Mouse (Mus musculus) forebrain, embryonic 14.5 days (tissue): Measurements from ENCODE around the gene Gdpd1. TPM values are rescaled to one million over a fixed set of nuclear protein-coding genes. Genes with fewer than 3 reads are reported as not detected.

Source experiments
- ATAC-seq: fragments of 200-750 bp; cut with Nextera tagmentation; 2 replicates; pipeline ENCODE4 v1.8.0; 2017; ENCODE audit warnings: mild to moderate bottlenecking, moderate library complexity
- DNase-seq: peaks from one replicate; pipeline ENCODE4 v3.0.0-alpha.2; 2015; ENCODE audit warnings: low spot score
- H3K27ac ChIP-seq: fragments of 300-500 bp; sonication (generic); 2 replicates; pipeline ENCODE4 v1.5.1; 2014; ENCODE audit warnings: low read depth, mild to moderate bottlenecking, control low read depth, low read length, moderate library complexity
- H3K27me3 ChIP-seq: fragments of 300-500 bp; sonication (generic); replicated peaks from 2 replicates; pipeline ENCODE4 v1.6.1; 2014; ENCODE audit warnings: low read length, control low read depth, mixed read lengths; ENCODE audit not compliant: control insufficient read depth, insufficient read depth
- H3K36me3 ChIP-seq: fragments of 300-500 bp; sonication (generic); 2 replicates; pipeline ENCODE4 v1.6.1; 2014; ENCODE audit warnings: low read length, control low read depth; ENCODE audit not compliant: control insufficient read depth, insufficient read depth
- H3K4me1 ChIP-seq: fragments of 300-500 bp; sonication (generic); 2 replicates; pipeline ENCODE4 v1.6.1; 2014; ENCODE audit warnings: antibody characterized with exemption, low read length, control low read depth; ENCODE audit not compliant: control insufficient read depth, insufficient read depth
- H3K4me2 ChIP-seq: fragments of 300-500 bp; sonication (generic); 2 replicates; pipeline ENCODE4 v1.6.1; 2014; ENCODE audit warnings: mild to moderate bottlenecking, control low read depth, low read length
- H3K4me3 ChIP-seq: fragments of 300-500 bp; sonication (generic); 2 replicates; pipeline ENCODE4 v1.5.1; 2014; ENCODE audit warnings: low read depth, low read length, control low read depth
- H3K9ac ChIP-seq: fragments of 300-500 bp; sonication (generic); 2 replicates; pipeline ENCODE4 v1.6.1; 2014; ENCODE audit warnings: mild to moderate bottlenecking, low read length, control low read depth, moderate library complexity
- H3K9me3 ChIP-seq: fragments of 300-500 bp; sonication (generic); replicated peaks from 2 replicates; pipeline ENCODE4 v1.6.1; 2016; ENCODE audit warnings: low read length, control low read depth, mixed read lengths; ENCODE audit not compliant: control insufficient read depth
- WGBS: fragments of 180-500 bp; shearing (Covaris S2); extraction: QIAGEN DNeasy Blood & Tissue Kit; methylation state at CpG from one replicate; pipeline ENCODE4 v1.1.7; 2014; 5-methylcytosine and 5-hydroxymethylcytosine counted together
- polyA plus RNA-seq: library from polyadenylated mRNA; unstranded; fragments of >200 nt; fragmentation: Nextera tagmentation; extraction: Ambion mirVana; gene quantifications from 2 replicates; pipeline ENCODE4 v1.2.1, GENCODE M21; 2014

Gene Gdpd1
- polyA plus RNA-seq, 1 experiment from 2014 or later, result 197 TPM

DNA sequence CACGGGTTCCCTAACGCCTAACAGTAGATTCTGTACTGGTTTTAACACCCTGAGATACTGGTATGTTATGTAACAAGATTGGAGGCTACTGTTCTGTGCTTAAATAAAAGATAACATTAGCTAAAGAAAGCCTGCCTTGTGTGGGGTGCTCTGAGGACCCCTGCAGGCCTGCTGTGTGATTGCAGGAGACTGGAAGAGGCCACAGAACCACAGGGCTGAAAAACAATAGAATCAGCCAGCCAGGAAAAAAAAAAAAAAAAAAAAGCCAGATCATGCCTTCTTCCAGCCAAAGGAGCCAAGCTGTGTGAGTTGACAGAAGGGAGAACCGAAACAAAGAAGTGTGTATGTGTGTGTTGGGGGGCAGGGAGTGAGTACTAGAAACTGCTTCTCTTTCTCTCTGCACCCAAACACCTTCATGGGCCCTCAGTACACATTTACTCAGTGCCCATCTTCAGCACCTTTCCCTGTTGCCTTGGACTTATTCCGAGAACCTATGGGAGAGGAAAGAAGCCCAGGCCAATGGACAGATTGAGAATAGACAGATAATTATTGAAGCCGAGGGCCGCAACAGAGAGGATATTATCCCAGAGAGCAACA, 78.1 kb downstream of the Gdpd1 start:
- Histone ChIP-seq H3K36me3 (no peaks in the 10 kb centered on the region), H3K4me1 (peaks cover 10% of the 10 kb centered on the region), H3K4me2 (no peak overlapping the region), H3K9ac (no peak overlapping the region), H3K27me3 (no peaks in the 10 kb centered on the region), H3K4me3 (no peak overlapping the region), H3K9me3 (no peaks in the 10 kb centered on the region), H3K27ac (no peak overlapping the region)
- WGBS, result 28% methylated on average over 6 of the region's 6 CpGs
- DNase-seq (peak; percentile 85), ATAC-seq (no peak)

DNA sequence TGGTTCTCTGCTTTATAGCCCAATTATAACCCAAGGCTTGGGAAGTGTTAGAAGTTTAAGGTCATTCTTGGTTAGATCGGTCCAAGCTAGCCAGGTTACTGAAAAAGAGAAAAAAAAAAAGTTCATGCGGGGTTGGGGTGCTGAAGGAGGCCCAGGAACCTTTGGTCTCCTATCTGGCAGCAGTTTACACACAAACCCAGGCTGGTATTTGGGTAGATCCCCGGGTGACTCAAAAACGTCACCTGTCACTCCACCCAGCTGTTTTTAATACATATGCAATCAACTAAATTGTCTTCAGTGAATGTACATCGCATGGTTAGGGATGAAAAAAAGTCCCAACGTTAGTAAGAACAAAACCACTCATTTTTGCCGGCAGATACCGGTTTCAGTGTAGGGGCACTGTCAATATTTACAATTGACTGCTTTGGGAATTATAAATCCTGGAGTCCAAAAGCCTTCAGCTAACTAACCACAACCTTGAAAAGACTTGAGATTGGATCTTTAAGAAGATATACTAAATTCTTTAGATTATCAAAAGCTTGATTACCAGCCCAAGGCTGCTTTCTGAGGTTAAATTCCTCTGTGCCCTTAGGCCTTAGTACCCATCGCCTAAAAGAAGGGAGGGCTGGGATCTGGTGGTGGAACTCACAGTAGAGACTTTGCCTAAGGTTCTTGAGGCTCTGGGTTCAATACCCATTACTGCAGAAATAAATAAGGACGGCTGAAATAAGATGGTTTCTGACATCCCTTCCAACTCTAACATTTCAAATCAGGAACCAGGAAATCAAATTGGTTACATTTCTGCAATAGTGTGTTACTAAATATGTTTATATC, 78.9 kb downstream of the Gdpd1 start:
- WGBS, result 50% methylated on average over 10 of the region's 10 CpGs
- no peak overlapping the region for H3K9ac ChIP-seq

DNA sequence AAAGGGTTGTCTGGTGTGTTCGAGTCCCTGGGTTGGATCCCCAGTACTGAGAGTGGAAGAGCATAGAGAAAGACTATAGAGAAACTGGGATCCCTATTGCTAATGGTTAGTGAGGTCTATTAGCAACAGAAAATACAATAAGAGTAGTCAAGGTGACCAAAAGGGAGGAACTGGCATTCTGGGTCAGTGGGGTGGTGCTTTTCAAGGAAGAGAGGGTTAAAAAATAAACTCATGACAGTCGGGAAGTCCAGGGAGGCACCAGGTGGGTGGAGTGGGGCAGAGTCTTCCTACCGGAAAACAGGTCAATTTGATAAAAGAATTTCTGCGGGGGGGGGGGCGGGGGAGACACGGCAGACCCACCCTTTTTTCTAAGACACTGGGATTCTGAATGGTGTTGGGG, 79.5 kb downstream of the Gdpd1 start:
- 24% methylated on average over 6 of the region's 6 CpGs for WGBS
- no peak overlapping the region for H3K27ac ChIP-seq
- peaks cover 23% of the 10 kb centered on the region for H3K4me1 ChIP-seq
- H3K9ac ChIP-seq, result no peak overlapping the region
- H3K4me3 ChIP-seq, result peak overlapping the region; percentile 90
- no peaks in the 10 kb centered on the region for H3K9me3 ChIP-seq
- ATAC-seq, result no peak
- H3K27me3 ChIP-seq, result no peaks in the 10 kb centered on the region
- no peaks in the 10 kb centered on the region for H3K36me3 ChIP-seq
- peak overlapping the region; percentile 85 for H3K4me2 ChIP-seq
- no peak for DNase-seq

More for the DNA sequence above, 78.9 kb downstream of the Gdpd1 start:
- Histone ChIP-seq H3K36me3 (no peaks in the 10 kb centered on the region), H3K9me3 (no peaks in the 10 kb centered on the region), H3K4me2 (no peak overlapping the region), H3K4me3 (no peak overlapping the region), H3K27me3 (no peaks in the 10 kb centered on the region), H3K27ac (no peak overlapping the region), H3K4me1 (peaks cover 17% of the 10 kb centered on the region)
- DNase-seq, result no peak
- no peak for ATAC-seq

DNA sequence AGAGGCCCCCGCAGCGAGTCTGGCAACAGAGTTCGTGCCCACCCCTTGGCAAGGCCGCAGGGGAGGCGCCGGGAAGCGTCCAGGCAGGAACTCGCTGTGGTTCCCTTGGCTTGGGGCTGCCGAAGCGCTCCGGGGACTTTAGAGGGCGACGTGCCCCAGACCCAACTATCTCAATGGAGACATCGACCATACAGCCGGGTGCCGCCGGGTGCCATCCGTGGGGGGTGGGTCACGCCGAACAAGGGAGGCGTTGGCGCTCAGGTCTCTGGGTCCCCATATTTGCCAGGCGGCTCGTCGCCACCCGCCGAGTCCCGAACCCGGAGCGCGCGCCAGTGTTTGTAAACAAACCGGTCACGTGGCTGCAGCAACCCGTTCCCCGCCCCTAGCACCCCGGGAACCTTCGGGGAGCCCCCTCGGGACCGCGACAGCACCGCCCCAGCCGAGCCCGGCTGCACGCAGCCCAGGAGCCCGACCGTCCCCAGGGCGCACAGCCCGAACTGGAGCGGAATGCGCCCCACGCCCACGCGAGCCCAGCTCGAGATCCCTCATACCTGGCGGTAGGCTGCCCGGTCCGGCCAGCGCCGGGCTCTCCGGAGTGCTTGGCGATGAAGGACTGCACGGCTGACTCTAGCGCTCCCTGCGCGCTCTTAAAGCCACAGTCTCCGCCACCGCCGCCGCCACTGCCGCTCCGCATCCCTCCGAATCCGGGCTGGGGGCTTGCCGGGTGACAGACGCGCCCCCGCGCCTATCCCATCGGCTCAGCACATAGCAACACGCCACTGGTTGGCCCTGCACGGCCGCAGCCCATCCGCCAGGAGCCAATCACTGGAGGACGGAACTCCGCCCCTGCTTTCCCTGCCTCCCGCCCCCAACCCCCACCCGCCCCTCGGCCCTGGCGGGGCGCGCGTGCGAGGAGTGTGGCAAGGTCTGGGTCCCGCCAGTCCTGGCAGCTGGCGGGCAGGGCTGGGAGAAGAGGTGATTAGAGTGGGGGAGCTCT, 80.5 kb downstream of the Gdpd1 start, which contains the start of gene Ypel2:
TSS of gene Ypel2 (minus strand) at position 667 of the 997 bp plus-strand sequence.
- Histone ChIP-seq H3K36me3 (no peaks in the 10 kb centered on the region), H3K9me3 (no peaks in the 10 kb centered on the region), H3K4me1 (peaks cover 25% of the 10 kb centered on the region), H3K9ac (peak within 1 kb of the TSS; percentile 87), H3K27me3 (no peaks in the 10 kb centered on the region), H3K4me2 (peak within 1 kb of the TSS; percentile 85), H3K4me3 (peak within 1 kb of the TSS; percentile 90), H3K27ac (peak within 1 kb of the TSS; percentile 93)
- peak; percentile 98 for DNase-seq
- ATAC-seq, result peak; percentile 100
- under 1% methylated on average over 96 of the region's 96 CpGs for WGBS

DNA sequence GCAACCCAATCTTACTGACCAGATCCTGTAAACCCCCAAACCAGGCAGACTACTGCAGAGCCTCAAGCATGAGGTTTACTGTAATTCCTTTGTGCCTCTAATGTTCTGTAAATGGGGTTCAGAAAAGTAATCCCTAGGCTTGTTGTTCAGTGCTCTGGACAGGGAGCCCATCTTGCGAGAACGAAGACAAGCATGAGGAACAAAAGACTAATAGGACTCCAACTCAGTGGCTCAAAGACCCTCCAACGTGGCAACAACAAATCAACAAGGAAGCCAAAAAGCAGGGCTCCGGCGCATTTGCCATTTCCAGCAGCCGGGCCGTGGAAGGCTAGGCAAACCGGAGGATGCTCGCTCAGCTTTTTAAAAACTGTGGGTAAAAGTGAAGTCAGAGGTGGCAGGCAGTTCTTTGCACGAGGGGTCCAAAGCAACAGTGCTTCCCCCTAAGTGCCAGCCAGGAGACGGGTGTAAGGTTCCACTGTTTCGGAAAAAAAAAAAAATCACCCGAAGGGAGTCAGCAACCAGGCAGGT, 81.3 kb downstream of the Gdpd1 start:
- Histone ChIP-seq H3K27me3 (no peaks in the 10 kb centered on the region), H3K4me1 (peaks cover 31% of the 10 kb centered on the region), H3K36me3 (no peaks in the 10 kb centered on the region), H3K9me3 (no peaks in the 10 kb centered on the region), H3K9ac (peak overlapping the region; percentile 87), H3K4me2 (peak overlapping the region; percentile 85), H3K27ac (peak overlapping the region; percentile 93; the same call in 1 of the 2 replicates), H3K4me3 (peak overlapping the region; percentile 90)
- under 1% methylated on average over 13 of the region's 13 CpGs for WGBS
- ATAC-seq (no peak), DNase-seq (no peak)

DNA sequence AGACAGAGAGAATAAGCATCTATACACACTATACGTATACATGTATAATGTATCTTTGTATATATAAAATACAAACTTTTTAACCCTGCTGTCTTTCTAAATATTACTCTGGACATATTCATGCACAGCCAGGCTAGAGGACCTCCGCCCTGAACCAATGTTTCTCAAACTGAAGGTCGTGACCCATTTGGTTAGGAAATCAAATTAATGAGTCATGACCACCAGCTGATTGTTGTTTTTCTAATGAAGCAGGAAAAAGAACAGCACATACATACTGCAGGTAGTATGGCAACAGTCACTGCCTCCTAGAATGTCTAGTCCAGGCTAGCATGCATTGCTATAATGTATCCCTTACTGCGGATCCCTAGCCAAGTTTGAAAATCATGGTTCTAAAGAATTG, 82.6 kb downstream of the Gdpd1 start:
- peak overlapping the region; percentile 85 for H3K4me2 ChIP-seq
- peaks cover 35% of the 10 kb centered on the region for H3K4me1 ChIP-seq

DNA sequence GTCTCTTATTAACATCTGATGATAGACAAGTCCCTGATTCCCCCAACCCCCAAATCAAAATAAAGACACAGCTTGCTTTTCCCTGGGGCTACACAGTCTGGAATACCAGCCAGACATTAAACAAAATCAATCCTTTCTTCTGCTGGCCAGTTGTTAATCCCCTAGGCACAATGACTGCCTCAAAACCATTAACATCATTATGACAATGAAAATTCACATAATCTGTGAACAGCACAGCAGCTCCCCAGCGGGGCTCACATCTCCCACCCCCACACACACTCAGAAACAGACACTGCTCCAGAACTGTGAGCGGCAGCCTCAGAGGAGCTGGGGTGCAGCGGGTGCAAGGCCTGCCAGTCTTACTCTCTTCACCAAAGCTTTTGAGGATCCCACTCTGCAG, 83.6 kb downstream of the Gdpd1 start:
- Histone ChIP-seq H3K9me3 (no peaks in the 10 kb centered on the region), H3K4me2 (peak overlapping the region; percentile 27), H3K36me3 (no peaks in the 10 kb centered on the region), H3K9ac (peak overlapping the region; percentile 42), H3K4me1 (peaks cover 30% of the 10 kb centered on the region), H3K27me3 (no peaks in the 10 kb centered on the region), H3K4me3 (no peak overlapping the region), H3K27ac (peak overlapping the region; percentile 59; the same call in 1 of the 2 replicates)
- DNase-seq (peak; percentile 53), ATAC-seq (no peak)
- WGBS, result 2% methylated on average over 3 of the region's 3 CpGs

More for the DNA sequence above, 82.6 kb downstream of the Gdpd1 start:
- H3K27me3 ChIP-seq, result no peaks in the 10 kb centered on the region
- ATAC-seq (no peak), DNase-seq (no peak)
- no peaks in the 10 kb centered on the region for H3K36me3 ChIP-seq
- 81% methylated on average over 4 of the region's 4 CpGs for WGBS
- H3K9ac ChIP-seq, result no peak overlapping the region; the same call in 1 of the 2 replicates
- H3K4me3 ChIP-seq, result 0 out of 2 replicates have a peak overlapping the region, but pooled peaks have one; percentile 90
- no peaks in the 10 kb centered on the region for H3K9me3 ChIP-seq
- H3K27ac ChIP-seq, result no peak overlapping the region

DNA sequence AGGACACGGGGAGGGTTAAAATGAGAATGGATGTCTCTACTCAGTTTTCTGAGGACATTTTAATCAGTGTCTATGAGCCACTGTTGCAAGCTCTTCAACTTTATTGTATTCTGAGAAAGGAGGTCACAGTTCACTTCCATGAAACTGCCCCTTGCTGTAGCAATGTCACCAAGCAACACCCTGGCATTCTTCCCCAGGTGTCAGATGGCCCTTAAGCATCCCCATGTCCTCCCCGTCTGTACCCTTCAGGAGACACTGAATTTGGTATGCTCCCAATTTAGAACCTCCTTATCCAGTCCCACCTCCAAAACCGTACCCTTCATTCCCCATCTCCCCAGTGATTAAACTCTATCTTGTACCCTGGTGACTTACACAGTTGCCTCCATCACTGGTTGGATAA, 88.9 kb downstream of the Gdpd1 start:
- Histone ChIP-seq H3K27me3 (no peaks in the 10 kb centered on the region), H3K4me3 (no peak overlapping the region), H3K36me3 (no peaks in the 10 kb centered on the region), H3K9ac (no peak overlapping the region), H3K4me2 (no peak overlapping the region), H3K9me3 (no peaks in the 10 kb centered on the region), H3K27ac (no peak overlapping the region), H3K4me1 (peaks cover 21% of the 10 kb centered on the region)
- no peak for ATAC-seq
- DNase-seq, result no peak
- 82% methylated on average over 3 of the region's 3 CpGs for WGBS
